Mouse (Mus musculus): ENCODE measurements around the gene Spata31d1d. TPM values are rescaled to one million over a fixed set of nuclear protein-coding genes. Genes with fewer than 3 reads are reported as not detected.

Gene Spata31d1d
- polyA plus RNA-seq, 1 experiment = not detected

DNA sequence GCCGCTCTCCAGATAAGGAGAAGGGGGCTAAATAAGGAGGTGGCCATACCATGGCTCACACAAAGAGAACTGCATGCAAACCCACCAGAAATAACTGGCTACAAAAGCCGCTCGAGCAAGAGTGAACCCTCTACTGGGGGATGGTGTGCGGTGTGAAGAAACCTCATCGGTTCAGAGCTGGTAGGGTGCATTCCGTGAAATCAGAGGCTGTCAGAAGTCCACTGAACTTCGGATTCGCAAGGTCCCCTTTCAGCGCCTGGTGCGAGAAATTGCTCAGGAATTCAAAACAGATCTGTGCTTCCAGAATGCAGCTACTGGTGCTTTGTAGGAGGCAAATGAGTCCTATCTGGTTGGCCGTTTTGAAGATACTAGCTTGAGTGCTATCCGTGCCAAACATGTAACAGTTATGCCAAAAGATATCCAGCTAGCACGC lies 43.2 kb downstream of the Spata31d1d start:
- H3K27ac ChIP-seq (ENCODE audit: insufficient read depth, low read depth, low read length) = no peak overlapping the region
- H3K4me3 ChIP-seq (ENCODE audit: insufficient read depth, low read length) = no peak overlapping the region
- H3K4me1 ChIP-seq (ENCODE audit: control insufficient read depth, insufficient read depth, low read length) = no peaks in the 10 kb centered on the region
- no peak for TF ChIP-seq CTCF (IDR thresholded peaks at IDR 0.05; ENCODE audit: low read depth, low read length)

DNA sequence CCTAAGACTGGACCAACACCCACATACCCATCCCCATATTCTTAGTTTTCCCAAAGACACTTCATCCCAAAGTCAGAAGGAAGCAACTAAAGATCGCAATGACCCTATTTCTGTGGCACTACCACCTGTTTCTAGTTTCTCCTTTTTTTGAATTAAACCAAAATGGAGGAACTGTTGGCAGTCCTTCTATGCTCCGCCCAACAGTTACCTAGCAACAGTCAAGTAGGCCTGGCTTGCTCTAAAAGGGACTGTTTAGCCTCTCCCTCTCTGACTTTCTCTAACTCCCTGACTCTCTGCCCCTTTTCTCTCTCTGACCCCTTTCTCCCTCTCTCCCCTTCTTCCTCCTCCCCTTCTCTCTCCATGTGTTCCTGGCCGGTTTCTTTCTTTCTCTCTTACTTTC lies 46.3 kb downstream of the Spata31d1d start:
- no peak for TF ChIP-seq POLR2A (IDR thresholded peaks at IDR 0.05; ENCODE audit: borderline replicate concordance, low read depth, low read length)
- no peak for TF ChIP-seq CTCF (IDR thresholded peaks at IDR 0.05; ENCODE audit: low read depth, low read length)

GRCm38 (mm10) chr13:59682629-59683028 lies 48.9 kb downstream of the Spata31d1d start:
- Histone ChIP-seq H3K4me3 (ENCODE audit: insufficient read depth, low read length) (no peak overlapping the region), H3K27ac (ENCODE audit: insufficient read depth, low read depth, low read length) (no peak overlapping the region), H3K4me1 (ENCODE audit: control insufficient read depth, insufficient read depth, low read length) (no peaks in the 10 kb centered on the region)
- TF ChIP-seq POLR2A (IDR thresholded peaks at IDR 0.05; ENCODE audit: borderline replicate concordance, low read depth, low read length) (no peak), CTCF (IDR thresholded peaks at IDR 0.05; ENCODE audit: low read depth, low read length) (no peak)

More for the DNA sequence above, 46.3 kb downstream of the Spata31d1d start:
- H3K4me1 ChIP-seq (ENCODE audit: control insufficient read depth, insufficient read depth, low read length) = no peaks in the 10 kb centered on the region
- no peak overlapping the region for H3K4me3 ChIP-seq (ENCODE audit: insufficient read depth, low read length)
- H3K27ac ChIP-seq (ENCODE audit: insufficient read depth, low read depth, low read length) = no peak overlapping the region

GRCm38 (mm10) chr13:59679908-59680307 lies 51.6 kb downstream of the Spata31d1d start:
- no peak overlapping the region for H3K4me3 ChIP-seq (ENCODE audit: insufficient read depth, low read length)
- TF ChIP-seq POLR2A (IDR thresholded peaks at IDR 0.05; ENCODE audit: borderline replicate concordance, low read depth, low read length) (no peak), CTCF (IDR thresholded peaks at IDR 0.05; ENCODE audit: low read depth, low read length) (no peak)
- H3K27ac ChIP-seq (ENCODE audit: insufficient read depth, low read depth, low read length) = no peak overlapping the region
- H3K4me1 ChIP-seq (ENCODE audit: control insufficient read depth, insufficient read depth, low read length) = peaks cover 10% of the 10 kb centered on the region

- H3K27ac ChIP-seq (ENCODE audit: insufficient read depth, low read depth, low read length) = no peak overlapping the region
- TF ChIP-seq POLR2A (IDR thresholded peaks at IDR 0.05; ENCODE audit: borderline replicate concordance, low read depth, low read length) = no peak
- TF ChIP-seq CTCF (IDR thresholded peaks at IDR 0.05; ENCODE audit: low read depth, low read length) = no peak
- H3K4me1 ChIP-seq (ENCODE audit: control insufficient read depth, insufficient read depth, low read length) = peaks cover 10% of the 10 kb centered on the region
- H3K4me3 ChIP-seq (ENCODE audit: insufficient read depth, low read length) = no peak overlapping the region
Observed at GRCm38 (mm10) chr13:59679306-59679705, 52.2 kb downstream of the Spata31d1d start.

GRCm38 (mm10) chr13:59676316-59677229 lies 55.0 kb downstream of the Spata31d1d start:
- peaks cover 16% of the 10 kb centered on the region for H3K4me1 ChIP-seq (ENCODE audit: control insufficient read depth, insufficient read depth, low read length)
- H3K27ac ChIP-seq (ENCODE audit: insufficient read depth, low read depth, low read length) = no peak overlapping the region
- TF ChIP-seq POLR2A (IDR thresholded peaks at IDR 0.05; ENCODE audit: borderline replicate concordance, low read depth, low read length) = no peak
- no peak for TF ChIP-seq CTCF (IDR thresholded peaks at IDR 0.05; ENCODE audit: low read depth, low read length)
- H3K4me3 ChIP-seq (ENCODE audit: insufficient read depth, low read length) = no peak overlapping the region

Other genes with a start within 250 kb of the Spata31d1d start
- 39.7 and 50.6 TPM in 2 replicates for gene Agtpbp1, start 146.5 kb downstream of the Spata31d1d start, polyA plus RNA-seq (2012; ENCODE audit: insufficient read depth, insufficient read length, missing spikeins)
- gene Naa35, start 146.5 kb downstream of the Spata31d1d start, polyA plus RNA-seq (2012; ENCODE audit: insufficient read depth, insufficient read length, missing spikeins) = 46.6 and 65.6 TPM in 2 replicates
- gene Golm1, start 55.9 kb downstream of the Spata31d1d start, polyA plus RNA-seq (2012; ENCODE audit: insufficient read depth, insufficient read length, missing spikeins) = 7.6 and 8.1 TPM in 2 replicates
- not detected in 2 replicates for gene 4921517D22Rik, start 37.6 kb downstream of the Spata31d1d start, polyA plus RNA-seq (2012; ENCODE audit: insufficient read depth, insufficient read length, missing spikeins)
- gene Spata31d1a, start 21.4 kb downstream of the Spata31d1d start, polyA plus RNA-seq (2012; ENCODE audit: insufficient read depth, insufficient read length, missing spikeins) = not detected in 2 replicates
- not detected in 2 replicates for gene Spata31d1b, start 19.5 kb downstream of the Spata31d1d start, polyA plus RNA-seq (2012; ENCODE audit: insufficient read depth, insufficient read length, missing spikeins)
- not detected in 2 replicates for gene 1700014D04Rik, start 15.0 kb upstream of the Spata31d1d start, polyA plus RNA-seq (2012; ENCODE audit: insufficient read depth, insufficient read length, missing spikeins)
- gene Isca1, start 38.1 kb upstream of the Spata31d1d start, polyA plus RNA-seq (2012; ENCODE audit: insufficient read depth, insufficient read length, missing spikeins) = 29.2 and 32.6 TPM in 2 replicates
- gene Gm49354, start 50.5 kb upstream of the Spata31d1d start, polyA plus RNA-seq (2012; ENCODE audit: insufficient read depth, insufficient read length, missing spikeins) = not detected in 2 replicates
- 142 and 148 TPM in 2 replicates for gene Tut7, start 91.4 kb upstream of the Spata31d1d start, polyA plus RNA-seq (2012; ENCODE audit: insufficient read depth, insufficient read length, missing spikeins)

All from bone marrow macrophage, adult 2 months (primary cell).